Mouse (Mus musculus): Measurements from ENCODE around the gene Olfr1154.

- TF ChIP-seq CTCF (IDR thresholded peaks at IDR 0.05; ENCODE audit: control insufficient read depth, insufficient read depth, insufficient read length) (no peak), MYOG (IDR thresholded peaks at IDR 0.05; ENCODE audit: control insufficient read depth, extremely low read depth, insufficient read length) (no peak), MAX (IDR thresholded peaks at IDR 0.05) (no peak), CEBPB (IDR thresholded peaks at IDR 0.05; ENCODE audit: low read depth) (no peak), USF1 (IDR thresholded peaks at IDR 0.05; ENCODE audit: low read depth) (no peak)
Observed at GRCm38 (mm10) chr2:87866192-87866591, 38.8 kb downstream of the Olfr1154 start, which contains the start of gene Olfr1152.

Data from C2C12 (cell line).